Mouse (Mus musculus): ENCODE measurements around the gene Lipk.

GRCm38 (mm10) chr19:34021440-34022172 lies 13.5 kb downstream of the Lipk start:
- TF ChIP-seq CTCF (IDR thresholded peaks at IDR 0.05; ENCODE audit: insufficient read depth, low read depth, low read length) (no peak), POLR2A (IDR thresholded peaks at IDR 0.05; ENCODE audit: insufficient read depth, low read depth, low read length) (no peak)
